Mouse (Mus musculus): Measurements from ENCODE around the gene Rep15.

Gene Rep15

GRCm38 (mm10) chr6:147030096-147030885, 2.1 kb upstream of the Rep15 start:
- no peak for DNase-seq

GRCm38 (mm10) chr6:147042291-147043290, 10.2 kb downstream of the Rep15 start, which contains the start of gene Mrps35:
Mrps35 (plus strand) TSS chr6:147042764.
- DNase-seq, result peak; percentile 94

- no peak for DNase-seq
These were observed 11.2 kb downstream of the Rep15 start for GRCm38 (mm10) chr6:147043633-147044032.

GRCm38 (mm10) chr6:147049239-147049805, 16.9 kb downstream of the Rep15 start:
- DNase-seq, result no peak

- peak; percentile 13 for DNase-seq
These were observed 19.3 kb downstream of the Rep15 start for GRCm38 (mm10) chr6:147051666-147052065.

- no peak for DNase-seq
These were observed 20.1 kb downstream of the Rep15 start for GRCm38 (mm10) chr6:147052440-147052839.

GRCm38 (mm10) chr6:147053785-147054646, 21.6 kb downstream of the Rep15 start:
- no peak for DNase-seq

GRCm38 (mm10) chr6:147055374-147055977, 23.1 kb downstream of the Rep15 start:
- no peak for DNase-seq

- peak; percentile 21 for DNase-seq
These were observed 26.9 kb downstream of the Rep15 start for GRCm38 (mm10) chr6:147059326-147059725.

GRCm38 (mm10) chr6:147061630-147062029, 29.2 kb downstream of the Rep15 start:
- no peak for DNase-seq

- no peak for DNase-seq
These were observed 29.6 kb downstream of the Rep15 start for GRCm38 (mm10) chr6:147062034-147062433.

- DNase-seq, result no peak
These were observed 30.3 kb downstream of the Rep15 start for GRCm38 (mm10) chr6:147062694-147063093.

- no peak for DNase-seq
These were observed 32.0 kb downstream of the Rep15 start for GRCm38 (mm10) chr6:147064226-147064943.

- DNase-seq, result no peak
These were observed 32.5 kb downstream of the Rep15 start for GRCm38 (mm10) chr6:147064944-147065261.

- peak; percentile 17 for DNase-seq
These were observed 43.5 kb downstream of the Rep15 start for GRCm38 (mm10) chr6:147075808-147076387.

GRCm38 (mm10) chr6:147076878-147077277, 44.5 kb downstream of the Rep15 start:
- DNase-seq, result no peak

- DNase-seq, result no peak
These were observed 47.5 kb downstream of the Rep15 start for GRCm38 (mm10) chr6:147079919-147080318.
